Mouse (Mus musculus) retina, postnatal 1 day (tissue): ENCODE measurements around the gene Usp42.

Experiments used
- DNase-seq: peaks from one replicate; pipeline ENCODE4 v3.0.0-alpha.2; 2012

Gene Usp42

DNA sequence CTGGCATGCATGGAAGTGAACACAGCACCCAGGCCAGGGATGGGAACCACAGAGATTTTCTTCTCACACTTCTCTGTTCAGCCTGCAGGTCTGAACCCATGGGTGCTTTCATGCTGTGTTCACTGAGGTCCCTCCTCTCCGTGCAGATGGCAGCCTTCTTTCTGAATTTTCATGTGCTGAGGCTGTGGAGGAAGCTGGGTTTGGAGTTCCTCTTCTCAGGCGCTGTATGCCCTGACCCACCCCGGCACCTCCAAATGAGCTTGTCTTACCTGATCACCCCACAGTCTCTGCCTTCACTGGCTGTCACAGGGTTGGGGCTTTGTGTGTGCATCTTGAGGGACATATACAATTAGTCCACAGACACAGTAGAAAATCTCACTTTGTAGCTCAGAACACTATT, 44.5 kb downstream of the Usp42 start:
- DNase-seq = no peak

DNA sequence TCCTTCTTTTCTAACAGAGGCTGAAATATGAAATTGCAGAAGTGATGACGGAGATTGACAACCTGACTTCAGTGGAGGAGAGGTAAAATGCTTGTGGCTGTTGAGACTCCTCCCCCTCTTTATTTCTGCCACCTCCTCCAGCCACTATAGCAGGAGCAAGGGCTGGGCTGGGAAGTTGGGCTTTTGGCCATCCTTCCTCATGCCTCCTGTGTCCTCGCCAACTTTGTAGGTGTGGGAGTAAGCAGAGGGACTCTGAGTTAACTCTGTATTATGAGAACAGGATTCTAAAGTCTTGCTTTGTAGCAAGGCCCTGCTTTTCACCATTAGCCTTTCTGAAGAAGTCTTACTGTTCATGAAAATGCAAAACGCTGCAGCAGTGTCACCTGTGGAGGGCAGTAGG, 45.6 kb downstream of the Usp42 start:
- DNase-seq = no peak

DNA sequence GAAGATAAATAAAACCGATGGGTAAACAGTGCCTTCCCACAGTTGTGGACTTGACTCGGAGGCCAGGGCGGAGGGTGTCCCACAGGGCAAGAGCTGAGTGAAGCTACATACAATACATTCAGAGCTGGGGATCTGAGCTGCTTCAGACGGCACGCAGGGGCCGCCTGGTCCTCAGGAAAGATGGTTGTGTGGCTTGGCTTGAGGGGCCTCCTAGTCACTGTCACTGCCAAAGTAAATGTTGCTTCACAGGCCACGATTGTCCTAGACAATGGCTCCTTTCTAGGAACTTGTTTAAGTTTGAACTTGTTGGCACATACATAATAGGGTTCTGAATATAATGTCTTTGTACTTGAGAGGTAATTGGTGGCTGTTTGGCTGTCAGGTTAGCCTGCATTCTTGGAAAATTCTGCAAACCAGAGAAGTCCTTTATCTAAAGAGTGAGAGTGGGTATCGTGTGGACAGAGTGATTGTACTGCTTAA, 47.1 kb downstream of the Usp42 start:
- no peak for DNase-seq

DNA sequence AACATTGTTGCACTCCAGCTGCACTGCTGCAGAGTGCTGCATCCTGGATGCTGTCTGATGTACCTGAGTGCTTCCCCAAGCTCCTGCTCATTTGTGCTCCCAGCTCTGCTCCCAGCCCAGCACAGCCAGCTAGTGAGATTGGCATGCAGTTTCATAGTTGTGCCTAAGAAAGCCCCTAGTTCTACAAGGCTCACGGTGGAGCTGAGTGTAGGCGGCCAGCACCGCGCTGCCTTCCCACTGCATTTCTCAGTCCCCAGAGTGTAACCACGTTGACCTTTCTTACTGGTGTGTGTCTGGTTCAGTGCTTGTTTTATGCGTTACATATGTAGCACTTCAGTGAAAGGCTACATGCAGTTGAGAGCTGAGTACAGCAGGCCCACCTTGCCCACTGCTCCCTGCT, 48.4 kb downstream of the Usp42 start:
- DNase-seq = no peak

DNA sequence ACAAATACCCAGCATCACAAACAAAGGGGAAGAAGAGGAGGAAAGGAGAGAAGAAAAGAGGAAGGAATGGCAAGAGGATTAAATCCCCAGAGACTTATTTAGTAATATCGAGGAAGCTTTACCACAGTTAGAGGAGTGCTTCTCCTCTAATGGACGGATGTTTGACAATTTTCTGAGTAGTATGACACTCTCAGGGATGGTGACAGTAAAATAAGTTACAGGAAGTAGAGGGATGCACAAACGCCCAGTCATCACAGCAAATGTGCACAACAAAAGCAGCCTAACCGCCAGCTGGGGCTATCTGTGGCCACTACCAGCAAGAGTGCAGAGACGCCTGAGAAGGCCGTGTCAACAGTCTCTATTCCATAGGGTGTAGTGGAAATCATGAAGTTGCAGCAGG, 52.4 kb downstream of the Usp42 start:
- DNase-seq = no peak

DNA sequence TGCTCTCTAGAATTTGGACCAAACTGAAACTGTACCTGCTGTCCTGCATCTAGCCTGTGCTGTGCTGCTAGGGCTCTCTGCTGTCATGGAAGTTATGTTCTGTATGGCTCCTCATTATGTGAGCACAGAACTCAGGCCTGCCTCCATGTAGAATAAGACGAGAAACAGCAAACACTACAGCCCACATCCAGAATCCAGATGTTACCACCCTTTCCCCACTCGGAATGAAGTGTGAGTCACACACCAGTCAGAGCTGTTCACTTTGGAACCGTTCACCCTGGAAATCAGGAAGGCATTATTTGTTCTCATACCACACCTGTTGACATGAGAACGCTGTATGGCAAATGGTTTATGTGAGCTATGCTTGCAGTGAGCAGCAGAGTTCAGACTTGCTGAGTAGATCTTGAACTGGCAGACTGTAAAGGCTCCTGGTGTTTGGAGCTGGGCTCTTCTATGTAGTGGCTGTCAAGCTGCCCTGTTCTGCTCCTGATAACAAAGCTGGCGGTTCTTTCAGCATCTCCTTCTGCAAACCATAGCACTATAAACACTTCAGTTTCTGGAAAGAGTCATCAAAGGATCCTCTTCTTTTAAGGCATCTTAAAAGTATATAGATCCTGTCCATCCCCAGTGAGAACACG, 53.3 kb downstream of the Usp42 start:
- no peak for DNase-seq

DNA sequence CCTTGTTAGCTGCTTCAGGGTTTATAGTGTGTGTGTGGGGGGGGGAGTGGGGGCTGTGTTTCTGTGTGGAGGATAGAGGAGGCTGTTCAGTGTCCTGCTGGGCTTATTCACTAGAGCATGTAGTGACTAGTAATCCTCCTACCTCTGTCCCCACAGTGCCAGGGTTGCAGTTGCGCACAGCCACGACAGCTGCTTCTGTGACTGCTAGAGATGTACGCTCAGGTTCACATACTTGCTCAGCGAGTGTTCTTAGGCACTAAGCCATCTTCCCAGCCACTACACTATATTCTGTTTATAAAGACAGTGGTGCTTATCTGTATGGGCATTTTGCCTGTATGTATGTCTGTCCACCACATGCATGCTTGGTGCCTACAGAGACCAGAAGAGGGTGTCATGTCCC, 54.7 kb downstream of the Usp42 start:
- peak; percentile 17 for DNase-seq

DNA sequence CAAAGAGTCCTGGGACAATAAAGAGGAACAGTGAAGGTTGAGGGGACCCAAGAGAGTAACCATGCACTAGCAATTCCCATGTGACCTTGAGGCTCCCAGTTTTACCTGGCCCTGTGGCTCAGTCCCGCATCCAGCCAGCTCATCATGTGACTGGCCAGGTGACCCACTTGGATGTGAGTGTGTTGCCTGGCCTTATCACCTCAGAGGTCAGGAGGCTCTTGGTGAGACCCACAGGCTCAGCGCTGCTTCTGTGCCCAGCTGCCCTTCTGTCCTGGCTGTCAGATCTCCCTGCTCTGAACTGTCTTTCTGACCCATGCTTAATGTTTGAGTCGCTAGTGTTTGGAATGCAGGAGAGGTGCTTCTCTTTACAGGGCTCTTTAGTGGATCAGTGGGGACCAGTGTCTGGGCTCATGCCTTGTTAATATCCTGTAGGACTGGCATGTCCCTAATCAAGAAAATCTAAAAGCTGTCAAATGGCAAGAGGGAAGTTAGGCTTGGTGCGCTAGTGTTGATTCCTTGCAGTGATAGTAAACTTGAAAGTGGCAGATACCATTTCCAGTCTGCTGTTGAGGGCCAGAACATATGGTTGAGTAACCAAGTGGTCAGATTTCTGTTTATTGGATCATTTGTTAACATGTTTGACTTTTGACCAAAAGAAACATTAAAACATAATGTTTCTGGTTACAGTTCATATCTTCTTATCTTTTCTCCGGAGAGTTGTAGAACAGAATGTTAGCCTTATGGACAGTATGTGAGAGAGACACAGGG, 55.7 kb downstream of the Usp42 start:
- DNase-seq = no peak

DNA sequence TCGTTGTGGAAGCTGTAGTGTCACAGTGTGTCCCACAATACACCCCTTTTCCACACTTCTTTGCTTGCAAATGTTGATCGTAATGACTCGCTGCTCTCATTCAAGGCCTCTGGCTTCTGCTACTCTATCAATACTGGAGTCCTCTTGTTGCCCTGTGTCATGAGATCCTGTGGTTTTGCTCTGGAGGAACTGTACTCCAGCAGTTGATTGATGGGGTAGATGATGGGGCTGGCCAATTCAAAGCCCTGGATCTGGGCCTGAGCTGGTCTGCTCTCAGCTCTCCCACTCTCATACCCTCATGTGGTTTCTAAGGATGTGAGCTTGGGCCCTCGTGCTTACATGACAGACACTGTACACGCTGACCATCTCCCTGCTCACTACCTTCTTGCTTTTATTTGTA, 57.5 kb downstream of the Usp42 start:
- no peak for DNase-seq

DNA sequence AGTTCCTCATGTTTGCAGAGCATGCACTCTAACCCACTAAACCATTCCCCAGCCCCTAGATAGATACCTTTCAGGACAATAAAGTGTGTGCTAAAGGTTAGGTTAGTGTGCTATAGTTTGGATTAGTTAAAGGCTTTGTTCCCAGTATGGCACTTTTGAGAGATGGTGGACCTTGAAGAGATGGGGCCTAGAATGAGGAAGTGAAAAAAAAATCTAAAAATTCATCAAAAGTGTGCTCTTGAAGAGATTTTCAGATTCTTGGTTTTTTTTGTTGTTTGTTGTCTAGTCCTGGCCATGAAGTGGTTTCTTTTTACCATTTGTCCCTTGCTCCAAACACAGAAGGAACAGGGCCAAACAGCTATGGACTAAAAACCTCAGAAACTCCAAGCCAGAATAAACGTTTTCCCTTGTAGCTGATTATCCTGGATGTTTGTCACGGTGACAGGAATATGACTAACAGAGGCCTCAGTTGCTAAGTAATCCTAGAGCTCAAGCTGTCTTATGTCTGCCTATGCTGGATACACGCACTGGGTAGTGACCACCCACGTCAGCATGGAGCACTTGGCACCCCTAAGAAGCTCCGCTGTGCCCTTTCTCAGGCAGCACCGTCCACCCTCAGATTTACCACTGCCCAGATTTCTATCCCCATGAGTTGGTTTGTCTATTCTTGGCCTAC, 61.2 kb downstream of the Usp42 start:
- no peak for DNase-seq

DNA sequence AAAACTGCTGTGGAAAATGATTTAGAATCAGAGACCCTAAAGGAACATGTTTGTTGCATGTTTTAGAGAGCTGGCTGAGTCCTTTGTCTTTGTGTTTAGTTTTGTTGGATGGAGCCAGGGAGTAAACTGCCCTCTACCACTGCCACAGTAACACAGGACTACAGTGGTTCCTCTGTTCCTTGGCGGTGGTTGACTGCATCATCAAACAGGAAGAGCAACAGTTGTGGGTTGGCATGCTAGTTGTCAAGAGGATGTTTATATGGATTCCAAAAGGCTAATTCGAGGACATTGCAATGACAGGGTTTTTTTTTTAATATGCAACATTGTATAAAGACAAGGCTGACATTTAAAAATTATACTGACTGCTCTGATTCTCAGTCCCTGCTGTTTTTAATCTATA, 62.2 kb downstream of the Usp42 start:
- DNase-seq = no peak

DNA sequence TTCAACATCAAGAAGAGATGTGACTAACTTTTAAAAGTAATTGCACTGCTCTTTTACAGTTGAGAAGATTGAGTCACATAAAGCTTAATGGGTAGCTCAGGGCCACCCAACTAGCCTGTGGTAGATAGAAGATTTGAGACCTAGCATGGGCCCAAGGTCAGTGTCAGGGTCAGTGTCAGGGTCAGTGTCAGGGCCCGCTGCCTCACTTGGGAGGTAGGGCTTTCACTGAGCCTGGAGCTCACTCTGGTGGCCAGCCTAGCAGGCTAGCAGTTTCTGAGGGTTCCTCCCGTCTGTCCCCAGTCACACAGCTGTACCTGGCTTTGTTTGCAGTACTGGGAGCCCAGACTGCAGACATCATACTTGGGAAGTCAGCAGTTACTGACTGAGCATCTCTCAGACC, 62.7 kb downstream of the Usp42 start:
- DNase-seq = no peak

DNA sequence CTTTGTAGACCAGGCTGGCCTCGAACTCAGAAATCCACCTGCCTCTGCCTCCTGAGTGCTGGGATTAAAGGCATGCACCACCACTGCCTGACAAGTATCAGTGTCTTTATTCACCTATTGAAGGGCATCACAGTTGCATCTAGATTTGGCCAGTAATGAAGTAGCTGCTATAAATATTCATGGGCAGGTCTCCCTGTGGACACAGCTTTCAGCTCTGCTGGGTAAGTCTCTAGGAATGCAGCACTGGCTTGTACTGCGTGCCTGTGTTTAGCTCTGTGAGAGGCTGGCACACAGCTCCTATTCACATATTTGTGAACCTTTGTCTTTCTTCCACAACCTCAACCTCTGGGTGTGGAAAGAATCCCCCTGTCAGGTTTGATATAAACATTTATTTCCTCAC, 63.2 kb downstream of the Usp42 start:
- DNase-seq = no peak

DNA sequence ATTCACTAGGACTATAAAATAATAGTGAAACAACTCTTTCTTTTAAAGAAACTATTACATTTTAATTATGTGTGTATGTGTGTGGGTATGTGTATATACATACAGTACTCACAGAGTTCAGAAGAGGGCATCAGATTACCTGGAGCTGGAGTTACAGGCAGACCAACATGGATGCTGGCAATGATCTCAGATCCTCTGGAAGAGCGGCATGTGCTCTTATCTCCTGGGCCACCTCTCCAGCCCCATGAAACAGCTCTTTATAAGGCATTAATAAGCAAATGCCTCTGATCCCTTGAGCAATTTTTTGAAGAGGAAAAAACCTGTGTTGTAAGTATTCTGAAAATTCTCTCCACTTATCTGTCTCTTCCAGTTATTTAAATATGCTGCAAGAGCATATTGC, 66.1 kb downstream of the Usp42 start:
- no peak for DNase-seq

DNA sequence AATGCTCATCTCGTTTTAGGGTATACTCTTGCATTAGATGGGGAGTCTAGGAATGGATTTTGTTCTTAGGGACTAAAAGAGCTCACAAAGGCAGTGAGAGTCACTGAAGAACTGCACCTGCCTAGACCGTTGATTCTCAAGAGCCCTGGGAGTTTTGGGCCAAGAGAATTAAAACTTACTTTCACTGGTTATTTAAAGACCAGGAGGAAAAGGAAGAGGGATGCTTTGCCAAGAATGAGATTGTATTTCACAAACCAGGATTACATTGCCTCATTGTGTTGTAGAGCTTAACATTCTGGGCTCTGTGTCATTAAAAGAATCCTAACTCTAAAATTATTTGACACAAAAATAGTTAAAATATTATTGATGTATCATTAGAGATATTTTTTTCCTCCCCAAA, 66.5 kb downstream of the Usp42 start:
- DNase-seq = no peak

DNA sequence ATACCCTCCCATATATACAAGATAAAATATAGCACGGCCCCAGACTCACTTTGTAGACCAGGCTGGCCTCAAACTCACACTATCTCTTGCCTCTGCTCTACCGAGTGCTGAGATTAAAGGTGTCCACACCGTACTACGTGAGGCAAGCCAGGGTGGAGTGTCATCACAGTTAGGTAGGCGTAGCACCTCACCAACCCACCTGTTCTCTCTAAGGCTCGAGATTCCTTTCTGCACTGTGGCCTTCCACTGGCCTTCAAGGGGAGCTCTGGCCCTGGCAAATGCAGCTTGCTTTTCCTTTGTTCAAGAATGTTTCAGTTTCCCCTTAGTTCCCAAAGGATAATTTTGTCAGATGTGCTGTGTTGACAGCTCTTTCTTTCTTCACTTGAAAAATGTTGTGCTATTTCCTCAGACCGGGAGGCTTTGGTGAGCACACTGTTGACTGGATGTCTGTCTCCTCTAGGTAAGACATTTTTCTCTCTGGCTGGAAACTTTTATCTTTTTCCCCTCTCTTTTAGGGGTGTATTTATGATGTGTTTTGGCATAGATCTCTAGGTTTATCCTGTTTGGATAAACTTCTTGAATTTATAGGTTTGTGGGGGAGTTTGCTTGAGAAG, 68.9 kb downstream of the Usp42 start:
- DNase-seq = no peak
